In genomic region chr8:87975466-87975809, GRCm38 (mm10) we compare ENCODE assay signal across 9 mouse cellular contexts. TPM values are rescaled to one million over a fixed set of nuclear protein-coding genes. Genes with fewer than 3 reads are reported as not detected.
DNase-seq lines count a peak whose midpoint lies in the region; ATAC-seq and TF ChIP-seq lines count a peak whose summit lies in the region.
"Had no signal": no experiment of that assay in that cellular context is flagged by ENCODE, and none has a peak within 500 bp of the region (broad histone marks: within the 10 kb centered on the region; RNA-seq: fewer than 3 reads in every experiment).

No protein-coding gene starts in this region.

- H3K9me3 ChIP-seq in heart, embryonic 15.5 days (replicated peaks), result no peaks in the 10 kb centered on the region
- H3K9me3 ChIP-seq in midbrain, embryonic 12.5 days, result no peaks in the 10 kb centered on the region
- H3K9me3 ChIP-seq in midbrain, embryonic 15.5 days, result no peaks in the 10 kb centered on the region
- no peaks in the 10 kb centered on the region for H3K9me3 ChIP-seq in neural tube, embryonic 15.5 days (replicated peaks)

- intact Hi-C loops in heart, postnatal 25 days (cut with DNase I), result no loop called here

- 38% methylated on average over 1 of the region's 1 CpGs for WGBS in heart, embryonic 15.5 days
- WGBS in midbrain, embryonic 12.5 days, result 11% methylated on average over 1 of the region's 1 CpGs
- 10% methylated on average over 1 of the region's 1 CpGs for WGBS in midbrain, embryonic 15.5 days
- WGBS in neural tube, embryonic 15.5 days, result 16% methylated on average over 1 of the region's 1 CpGs
- WGBS in cerebellum, adult 2 months, result 82% methylated on average over 1 of the region's 1 CpGs

- H3K9ac ChIP-seq in heart, embryonic 15.5 days, result 0 out of 2 replicates have a peak overlapping the region, but pooled peaks have one; percentile 43
- H3K9ac ChIP-seq in midbrain, embryonic 12.5 days (replicated peaks), result no peak overlapping the region
- H3K9ac ChIP-seq in midbrain, embryonic 15.5 days, result no peak overlapping the region
- H3K9ac ChIP-seq in neural tube, embryonic 15.5 days (replicated peaks), result no peak overlapping the region

- DNase-seq in heart, postnatal 25 days (ENCODE audit: low spot score), result no peak
- peak; percentile 65 for DNase-seq in kidney, postnatal 10 days
- DNase-seq in thymus, postnatal 4 days, result no peak
- no peak for DNase-seq in cerebellum, adult 2 months

- TF ChIP-seq POLR2A in cerebellum, adult 2 months (IDR thresholded peaks at IDR 0.05; ENCODE audit: borderline replicate concordance, insufficient read depth, low read length), result no peak

- H3K4me1 ChIP-seq in heart, embryonic 15.5 days (replicated peaks), result peaks cover 20% of the 10 kb centered on the region
- peaks cover 23% of the 10 kb centered on the region for H3K4me1 ChIP-seq in midbrain, embryonic 12.5 days
- H3K4me1 ChIP-seq in midbrain, embryonic 15.5 days, result peaks cover 19% of the 10 kb centered on the region
- H3K4me1 ChIP-seq in neural tube, embryonic 15.5 days, result peaks cover 17% of the 10 kb centered on the region
- H3K4me1 ChIP-seq in cerebellum, adult 2 months (ENCODE audit: control insufficient read depth, insufficient read depth, low read length), result no peaks in the 10 kb centered on the region

- H3K27ac ChIP-seq in heart, embryonic 15.5 days, result peak overlapping the region; percentile 33; the same call in 1 of the 2 replicates
- H3K27ac ChIP-seq in midbrain, embryonic 12.5 days (replicated peaks), result no peak overlapping the region
- H3K27ac ChIP-seq in midbrain, embryonic 15.5 days, result no peak overlapping the region
- H3K27ac ChIP-seq in neural tube, embryonic 15.5 days (replicated peaks), result 0 out of 2 replicates have a peak overlapping the region, but pooled peaks have one; percentile 11
- H3K27ac ChIP-seq in cerebellum, adult 2 months (ENCODE audit: insufficient read depth, low read length), result no peak overlapping the region

- no peaks in the 10 kb centered on the region for H3K27me3 ChIP-seq in heart, embryonic 15.5 days
- H3K27me3 ChIP-seq in midbrain, embryonic 12.5 days, result peaks cover 22% of the 10 kb centered on the region
- H3K27me3 ChIP-seq in midbrain, embryonic 15.5 days (replicated peaks), result no peaks in the 10 kb centered on the region; the same call in 1 of the 2 replicates
- peaks cover 9% of the 10 kb centered on the region; the same call in 1 of the 2 replicates for H3K27me3 ChIP-seq in neural tube, embryonic 15.5 days (replicated peaks)
- H3K27me3 ChIP-seq in cerebellum, adult 2 months (ENCODE audit: control insufficient read depth, insufficient read depth, low read length), result no peaks in the 10 kb centered on the region

- H3K4me2 ChIP-seq in heart, embryonic 15.5 days, result peak overlapping the region; percentile 81
- 0 out of 2 replicates have a peak overlapping the region, but pooled peaks have one; percentile 51 for H3K4me2 ChIP-seq in midbrain, embryonic 12.5 days (replicated peaks)
- no peak overlapping the region for H3K4me2 ChIP-seq in midbrain, embryonic 15.5 days
- peak overlapping the region; percentile 55; the same call in 1 of the 2 replicates for H3K4me2 ChIP-seq in neural tube, embryonic 15.5 days

- no peak overlapping the region for H3K4me3 ChIP-seq in heart, embryonic 15.5 days
- H3K4me3 ChIP-seq in midbrain, embryonic 12.5 days, result no peak overlapping the region
- no peak overlapping the region for H3K4me3 ChIP-seq in midbrain, embryonic 15.5 days
- no peak overlapping the region for H3K4me3 ChIP-seq in neural tube, embryonic 15.5 days (replicated peaks)
- H3K4me3 ChIP-seq in cerebellum, adult 2 months (replicated peaks; ENCODE audit: insufficient read depth, low read depth, low read length), result no peak overlapping the region
- H3K4me3 ChIP-seq: erythroblast, embryonic 14.5 days had no signal

- ATAC-seq in heart, embryonic 15.5 days (replicated peaks; ENCODE audit: insufficient number of reproducible peaks, insufficient read depth, low FRiP score, low read depth), result no peak
- ATAC-seq in midbrain, embryonic 12.5 days (ENCODE audit: low FRiP score, low read depth), result no peak
- no peak for ATAC-seq in midbrain, embryonic 15.5 days (replicated peaks)
- ATAC-seq in neural tube, embryonic 15.5 days (ENCODE audit: low FRiP score), result no peak

- TF ChIP-seq CTCF in cerebellum, adult 2 months (IDR thresholded peaks at IDR 0.05; ENCODE audit: borderline replicate concordance, insufficient read depth, low read depth, low read length), result no peak

- no peaks in the 10 kb centered on the region for H3K36me3 ChIP-seq in heart, embryonic 15.5 days
- H3K36me3 ChIP-seq in midbrain, embryonic 12.5 days, result no peaks in the 10 kb centered on the region
- H3K36me3 ChIP-seq in midbrain, embryonic 15.5 days (replicated peaks), result no peaks in the 10 kb centered on the region
- no peaks in the 10 kb centered on the region for H3K36me3 ChIP-seq in neural tube, embryonic 15.5 days

RNA-seq across cellular contexts. Expression of gene Zfp423, which starts 16.0 kb away (rescaled TPM):
- 3.6 and 6.6 TPM in 2 replicates for polyA plus RNA-seq in heart, embryonic 15.5 days (2015; fragmentation: Nextera tagmentation; extraction: Ambion mirVana)
- total RNA-seq in heart, postnatal 25 days (2021), result 1 to 10 TPM; 6.1 to 6.7 TPM
- polyA plus RNA-seq in midbrain, embryonic 12.5 days (2016; fragmentation: Nextera tagmentation; extraction: Ambion mirVana), result 47.9 and 60.8 TPM in 2 replicates
- 35.1 and 35.7 TPM in 2 replicates for polyA plus RNA-seq in midbrain, embryonic 15.5 days (2015; fragmentation: Nextera tagmentation; extraction: Ambion mirVana)
- polyA plus RNA-seq in neural tube, embryonic 15.5 days (2015; fragmentation: Nextera tagmentation; extraction: Ambion mirVana), result 16.5 and 18.5 TPM in 2 replicates
- 38.1 and 40.1 TPM in 2 replicates for polyA plus RNA-seq in cerebellum, adult 2 months (2012; rRNA removed)
- polyA plus RNA-seq: erythroblast, embryonic 14.5 days had no signal

Comparison
In these comparisons a context has a peak if more than half of its experiments do, and no peak if none do; other contexts are left out.
1. H3K27ac ChIP-seq: peak in heart, embryonic 15.5 days (single experiment) and neural tube, embryonic 15.5 days (single experiment); none in midbrain, embryonic 12.5 days (single experiment), midbrain, embryonic 15.5 days (single experiment) and cerebellum, adult 2 months (single experiment).